Mouse (Mus musculus) right cerebral cortex, adult 18-20 months (tissue): ENCODE measurements around the gene Gm29644.
"Not testable (repeated sequence)": the region's sequence is repeated elsewhere in the genome, so short reads cannot be mapped to it uniquely, and the experiment has no call there.

Experiments used
- DNase-seq: peaks from one replicate; pipeline ENCODE4 v3.0.0; 2022; ENCODE audit warnings: mixed read lengths

Gm29644 gene

DNA sequence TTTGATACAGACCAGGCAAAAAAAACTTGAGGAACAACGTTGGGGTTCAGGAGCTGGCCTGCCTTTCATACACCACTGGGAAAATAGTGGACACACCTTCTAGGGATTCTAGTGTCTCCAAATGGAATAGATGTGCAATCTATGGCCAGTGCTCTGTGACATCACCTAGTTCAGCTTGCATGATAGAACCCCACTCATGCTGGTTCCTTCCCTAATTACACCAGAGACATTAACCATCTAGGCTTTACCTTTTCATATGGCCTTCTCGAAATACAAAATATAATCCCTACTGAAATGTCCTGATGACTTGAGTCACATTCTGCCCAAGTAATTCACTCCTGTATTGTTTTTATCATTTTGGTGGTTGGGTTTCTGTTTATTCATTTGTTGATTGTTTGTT, at the start of gene Gm29644, which contains the start of gene Gm29423:
Gene Gm29644 (minus strand): TSS at position 157 of the 400 bp plus-strand sequence.
Gene Gm29423 (minus strand): TSS at position 101 of the 400 bp plus-strand sequence.
- DNase-seq = not testable (repeated sequence)

DNA sequence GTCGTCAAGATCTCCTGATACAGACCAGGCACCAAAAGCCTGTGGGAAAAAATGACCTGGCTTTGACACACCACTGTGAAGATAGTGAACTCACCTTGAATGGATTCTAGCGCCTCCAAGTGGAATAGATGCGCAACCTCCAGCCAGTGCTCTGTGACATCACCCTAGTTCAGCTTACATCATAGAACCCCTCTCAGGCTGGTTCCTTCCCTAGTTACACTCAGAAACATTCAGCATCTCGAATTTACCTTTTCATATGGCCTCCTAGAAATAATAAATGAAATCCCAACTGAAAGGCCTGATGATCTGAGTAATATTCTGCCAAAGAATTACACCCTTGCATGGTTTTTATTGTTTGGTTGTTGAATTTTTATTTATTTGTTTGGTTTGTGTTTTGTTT, 29.6 kb downstream of the Gm29644 start, which contains the start of gene Gm21118:
Gene Gm21118 (minus strand): TSS at position 101 of the 400 bp plus-strand sequence.
- DNase-seq = not testable (repeated sequence)
